ENCODE assay signal across 10 mouse cellular contexts in genomic region chr10:120130621-120131020, GRCm38 (mm10). TPM values are rescaled to one million over a fixed set of nuclear protein-coding genes. Genes with fewer than 3 reads are reported as not detected.
DNase-seq lines count a peak whose midpoint lies in the region; ATAC-seq and TF ChIP-seq lines count a peak whose summit lies in the region.
"Had no signal": no experiment of that assay in that cellular context is flagged by ENCODE, and none has a peak within 500 bp of the region (broad histone marks: within the 10 kb centered on the region; RNA-seq: fewer than 3 reads in every experiment).

No protein-coding gene starts in this region.

- TF ChIP-seq EP300 in CH12.LX (IDR thresholded peaks at IDR 0.05; ENCODE audit: low read length), result no peak

- ATAC-seq in hindbrain, embryonic 16.5 days, result 0 out of 2 replicates have a peak, but pooled peaks have one; percentile 58

- TF ChIP-seq RAD21 in CH12.LX (IDR thresholded peaks at IDR 0.05; ENCODE audit: low read depth, low read length), result peak; percentile 41

- WGBS in heart, embryonic 10.5 days, result 57% methylated on average over 16 of the region's 16 CpGs
- 64% methylated on average over 16 of the region's 16 CpGs for WGBS in hindbrain, embryonic 16.5 days

- TF ChIP-seq CTCF in CH12.LX (conservative IDR thresholded peaks at IDR 0.05 in 1 of 2, IDR thresholded peaks at IDR 0.05 in 1 of 2; ENCODE audit: low read depth in 2 of 2, low read length in 2 of 2), result peak; percentile 49 to 64

- H3K36me3 ChIP-seq in heart, embryonic 10.5 days, result no peaks in the 10 kb centered on the region
- no peaks in the 10 kb centered on the region for H3K36me3 ChIP-seq in CH12.LX (replicated peaks in 1 of 2; ENCODE audit: control insufficient read depth in 1 of 2, insufficient read depth in 1 of 2, low read length in 1 of 2)
- no peaks in the 10 kb centered on the region for H3K36me3 ChIP-seq in hindbrain, embryonic 16.5 days (ENCODE audit: control insufficient read depth, insufficient read depth, low read length)
- H3K36me3 ChIP-seq: embryonic facial prominence, embryonic 13.5 days; lung, embryonic 15.5 days had no signal

- no peaks in the 10 kb centered on the region for H3K4me1 ChIP-seq in heart, embryonic 10.5 days
- peaks cover under 1 to 6% of the 10 kb centered on the region in 2 experiments; a peak in 3 of 4 replicates for H3K4me1 ChIP-seq in CH12.LX (ENCODE audit: control insufficient read depth in 1 of 2, insufficient read depth in 2 of 2)
- H3K4me1 ChIP-seq in hindbrain, embryonic 16.5 days (ENCODE audit: control insufficient read depth, insufficient read depth, low read depth, low read length), result no peaks in the 10 kb centered on the region
- H3K4me1 ChIP-seq: lung, embryonic 15.5 days had no signal

- no peaks in the 10 kb centered on the region for H3K79me2 ChIP-seq in CH12.LX (replicated peaks; ENCODE audit: control insufficient read depth, extremely low read depth, insufficient read depth, poor library complexity, severe bottlenecking)

- no peak overlapping the region for H3K4me2 ChIP-seq in CH12.LX (ENCODE audit: insufficient read depth, low read depth, poor library complexity, severe bottlenecking)
- H3K4me2 ChIP-seq in hindbrain, embryonic 16.5 days (ENCODE audit: low read length), result no peak overlapping the region
- H3K4me2 ChIP-seq: embryonic facial prominence, embryonic 13.5 days; lung, embryonic 15.5 days had no signal

- H3K9ac ChIP-seq in CH12.LX (ENCODE audit: insufficient read depth, low read depth), result no peak overlapping the region
- no peak overlapping the region for H3K9ac ChIP-seq in hindbrain, embryonic 16.5 days (ENCODE audit: low read depth, low read length)
- H3K9ac ChIP-seq: embryonic facial prominence, embryonic 13.5 days; lung, embryonic 15.5 days had no signal

- dilution Hi-C loops in CH12.LX (cut with MboI; ENCODE audit: extremely low pct_ligation_motif_present, extremely low pct_unique_long_range_greater_than_20kb, low sequenced_read_pairs), result no loop called here

- intact Hi-C loops in heart, postnatal 10 days (cut with DNase I), result loop anchor here (2.0 kb wide), 1 partner anchor 484 kb away; no protein-coding TSS in a partner anchor
- intact Hi-C loops in left cerebral cortex, postnatal 25 days (cut with DNase I), result no loop called here

- H3K9me3 ChIP-seq in heart, embryonic 10.5 days, result no peaks in the 10 kb centered on the region
- H3K9me3 ChIP-seq in CH12.LX (replicated peaks; ENCODE audit: low read length), result no peaks in the 10 kb centered on the region
- no peaks in the 10 kb centered on the region for H3K9me3 ChIP-seq in hindbrain, embryonic 16.5 days (ENCODE audit: control insufficient read depth, low read length)
- H3K9me3 ChIP-seq: embryonic facial prominence, embryonic 13.5 days; lung, embryonic 15.5 days had no signal

- no peak overlapping the region for H3K4me3 ChIP-seq in heart, embryonic 10.5 days
- H3K4me3 ChIP-seq in CH12.LX (replicated peaks in 1 of 3; ENCODE audit: low read depth in 2 of 3, low read length in 2 of 3, poor library complexity in 1 of 3), result no peak overlapping the region
- H3K4me3 ChIP-seq in hindbrain, embryonic 16.5 days (ENCODE audit: low read length), result no peak overlapping the region
- H3K4me3 ChIP-seq: embryonic facial prominence, embryonic 13.5 days; lung, embryonic 15.5 days had no signal

- DNase-seq in heart, postnatal 10 days, result peak; percentile 9 to 57
- no peak for DNase-seq in heart, embryonic 10.5 days (ENCODE audit: low spot score)
- peak; percentile 52 for DNase-seq in CH12.LX (ENCODE audit: extremely low read depth)
- peak; percentile 24 to 48 for DNase-seq in adrenal gland, postnatal 36 days
- peak; percentile 56 to 72 for DNase-seq in left cerebral cortex, postnatal 25 days (ENCODE audit: low spot score in 2 of 2)
- DNase-seq in retina, postnatal 7 days (ENCODE audit: low read depth, low spot score), result peak; percentile 27
- no peak for DNase-seq in Muller cell, postnatal 12 days (ENCODE audit: inconsistent ontology term)

- H3K27me3 ChIP-seq in heart, embryonic 10.5 days (ENCODE audit: insufficient read depth, poor library complexity, severe bottlenecking), result no peaks in the 10 kb centered on the region; the same call in 1 of the 2 replicates
- no peaks in the 10 kb centered on the region for H3K27me3 ChIP-seq in CH12.LX (replicated peaks)
- no peaks in the 10 kb centered on the region for H3K27me3 ChIP-seq in hindbrain, embryonic 16.5 days (replicated peaks; ENCODE audit: control insufficient read depth, insufficient read depth, low read length)
- H3K27me3 ChIP-seq: lung, embryonic 15.5 days had no signal

- in situ Hi-C loops in CH12.LX (cut with MboI; ENCODE audit: low pct_ligation_motif_present, low pct_unique_long_range_greater_than_20kb, low sequenced_read_pairs), result no loop called here

- H3K27ac ChIP-seq in heart, embryonic 10.5 days, result no peak overlapping the region
- H3K27ac ChIP-seq in CH12.LX (ENCODE audit: insufficient read depth, low read depth), result no peak overlapping the region
- H3K27ac ChIP-seq in hindbrain, embryonic 16.5 days (ENCODE audit: low read depth, low read length), result no peak overlapping the region
- H3K27ac ChIP-seq: embryonic facial prominence, embryonic 13.5 days; lung, embryonic 15.5 days had no signal

- no peak for TF ChIP-seq POLR2A in CH12.LX (IDR thresholded peaks at IDR 0.05; ENCODE audit: low read depth, low read length)

TF ChIP-seq in CH12.LX, 34 proteins besides CTCF, POLR2A, EP300 and RAD21:
- no peak for TF ChIP-seq MYC (IDR thresholded peaks at IDR 0.05; ENCODE audit: low read depth, low read length)
- TF ChIP-seq TCF12 (IDR thresholded peaks at IDR 0.05; ENCODE audit: low read depth, low read length), result no peak
- no peak for TF ChIP-seq KAT2A (IDR thresholded peaks at IDR 0.05; ENCODE audit: insufficient replicate concordance, low read length)
- TF ChIP-seq HCFC1 (IDR thresholded peaks at IDR 0.05; ENCODE audit: low read depth, low read length), result no peak
- peak; percentile 27; the same call in 1 of the 2 replicates for TF ChIP-seq SMC3 (IDR thresholded peaks at IDR 0.05; ENCODE audit: low read depth, low read length)
- no peak for TF ChIP-seq ETS1 (conservative IDR thresholded peaks at IDR 0.05; ENCODE audit: low read depth, low read length)
- no peak for TF ChIP-seq ZKSCAN1 (IDR thresholded peaks at IDR 0.05; ENCODE audit: borderline replicate concordance, low read depth, low read length)
- TF ChIP-seq NELFE (IDR thresholded peaks at IDR 0.05; ENCODE audit: low read depth, low read length), result no peak
TF ChIP-seq in CH12.LX: peak in this region for 1.

RNA-seq across cellular contexts. Expression of gene Helb, which starts 17.8 kb away (rescaled TPM):
- total RNA-seq in heart, postnatal 10 days (2021), result 10 to 100 TPM; 10.6 to 12.0 TPM
- polyA plus RNA-seq in heart, embryonic 10.5 days (2016; fragmentation: Nextera tagmentation; extraction: Ambion mirVana), result 5.0 and 7.4 TPM in 2 replicates
- total RNA-seq in CH12.LX (2012; rRNA removed) (15.6 and 16.0 TPM in 2 replicates), CH12.LX (2014; rRNA removed) (21.8 and 22.0 TPM in 2 replicates)
- 15.5 and 16.4 TPM in 2 replicates for polyA plus RNA-seq in CH12.LX (2012; ENCODE audit: insufficient read length, low read depth)
- total RNA-seq in adrenal gland, postnatal 36 days (2021), result 10 to 100 TPM in 1 of 2 experiments, 1 to 10 TPM in 1; 8.3 to 10.2 TPM
- 1.9 and 2.8 TPM in 2 replicates for polyA plus RNA-seq in hindbrain, embryonic 16.5 days (2015; fragmentation: Nextera tagmentation; extraction: Ambion mirVana)
- 1 to 10 TPM; 3.3 to 3.6 TPM for total RNA-seq in left cerebral cortex, postnatal 25 days (2021)

Comparison
In these comparisons a context has a peak if more than half of its experiments do, and no peak if none do; other contexts are left out.
1. DNase-seq: peak in heart, postnatal 10 days (2 of 2), CH12.LX (single experiment), adrenal gland, postnatal 36 days (2 of 2), left cerebral cortex, postnatal 25 days (2 of 2) and retina, postnatal 7 days (single experiment); none in heart, embryonic 10.5 days (single experiment) and Muller cell, postnatal 12 days (single experiment).